Mouse (Mus musculus): ENCODE data around the gene Myo15.
"Not testable (repeated sequence)": the region's sequence is repeated elsewhere in the genome, so short reads cannot be mapped to it uniquely, and the experiment has no call there.

The Myo15 gene

DNA sequence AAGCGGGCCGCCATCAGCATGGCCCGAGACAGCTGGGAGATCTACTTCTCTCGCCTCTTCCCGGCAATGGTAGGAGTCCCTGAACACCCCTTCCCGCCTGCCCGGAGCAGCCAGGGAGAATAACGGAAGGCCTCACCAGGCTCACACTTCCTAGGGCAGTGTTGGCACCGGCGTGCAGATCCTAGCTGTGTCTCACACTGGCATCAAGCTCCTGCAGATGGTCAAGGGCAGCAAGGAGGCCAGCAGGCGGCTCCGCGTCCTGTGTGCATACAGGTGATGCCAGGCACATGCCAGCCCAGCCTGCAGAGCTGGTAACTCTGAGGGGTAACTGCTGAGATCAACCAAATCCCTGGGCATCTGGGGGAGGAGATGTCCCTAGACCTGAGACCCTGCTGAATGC, 38.1 kb downstream of the Myo15 start:
- DNase-seq (ENCODE audit: low spot score in 2 of 2), result no peak

DNA sequence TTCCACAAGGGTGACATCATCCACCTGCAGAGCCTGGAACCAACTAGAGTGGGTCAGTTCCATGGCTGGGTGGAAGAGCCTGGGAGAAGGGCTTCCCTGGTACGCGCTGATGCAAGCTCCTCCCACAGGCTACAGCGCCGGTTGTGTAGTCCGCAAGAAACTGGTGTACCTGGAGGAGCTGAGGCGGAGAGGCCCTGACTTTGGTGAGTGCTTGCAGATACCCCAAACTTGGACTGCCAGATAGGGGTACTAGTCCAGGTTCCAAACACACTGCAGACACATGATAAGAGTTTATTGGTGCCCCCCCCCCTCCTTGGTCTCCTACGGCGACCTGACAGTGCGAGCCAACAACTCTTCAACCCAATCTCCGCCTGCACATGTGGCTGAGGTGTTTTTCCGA, 39.8 kb downstream of the Myo15 start:
- peak; percentile 72 to 78 for DNase-seq (ENCODE audit: low spot score in 2 of 2)

GRCm38 (mm10) chr11:60509500-60509899, 40.4 kb downstream of the Myo15 start:
- peak; percentile 48 to 80 for DNase-seq (ENCODE audit: low spot score in 2 of 2)

- DNase-seq (ENCODE audit: low spot score in 2 of 2), result no peak
These were observed 42.8 kb downstream of the Myo15 start for GRCm38 (mm10) chr11:60511893-60512292.

DNA sequence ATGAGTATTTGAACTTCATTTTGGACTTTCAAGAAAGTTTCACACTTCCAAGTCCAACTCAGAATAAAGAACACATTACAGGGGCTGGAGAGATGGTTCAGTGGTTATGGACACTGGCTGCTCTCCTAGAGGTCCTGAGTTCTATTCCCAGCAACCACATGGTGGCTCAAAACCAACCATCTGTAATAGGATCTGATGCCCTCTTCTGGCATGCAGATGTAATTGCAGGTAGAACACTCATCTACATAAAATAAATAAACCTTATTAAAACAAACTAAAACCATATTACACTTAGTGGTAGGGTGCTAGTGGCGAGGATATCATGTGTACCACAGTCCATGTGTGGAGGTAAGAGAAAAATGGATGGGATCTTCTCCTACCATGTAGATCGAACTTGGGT, 43.4 kb downstream of the Myo15 start:
- no peak for DNase-seq (ENCODE audit: low spot score in 2 of 2)

GRCm38 (mm10) chr11:60514941-60515340, 45.8 kb downstream of the Myo15 start:
- no peak for DNase-seq (ENCODE audit: low spot score in 2 of 2)

- DNase-seq (ENCODE audit: low spot score in 2 of 2), result no peak
These were observed 49.2 kb downstream of the Myo15 start for GRCm38 (mm10) chr11:60518305-60518704.

DNA sequence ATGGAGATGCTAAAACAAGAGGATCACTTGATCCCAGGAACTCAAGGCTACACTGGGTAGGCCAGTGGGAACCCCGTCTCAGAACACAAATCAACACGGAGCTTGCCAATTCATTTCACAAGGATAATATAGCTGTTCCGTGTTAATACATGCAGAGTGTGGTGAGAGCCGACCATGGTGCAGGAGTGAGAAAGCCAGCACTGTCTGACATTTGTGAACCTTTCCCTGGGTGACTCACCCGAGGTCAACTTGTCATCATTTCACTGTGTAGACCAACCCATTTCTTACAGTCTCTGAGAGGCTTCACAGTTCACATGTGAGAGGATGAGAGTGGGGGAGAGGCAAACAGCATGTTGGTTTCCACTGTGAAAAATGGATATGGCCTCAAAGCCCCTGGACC, 52.9 kb downstream of the Myo15 start:
- DNase-seq (ENCODE audit: low spot score in 2 of 2), result no peak

- no peak for DNase-seq (ENCODE audit: low spot score in 2 of 2)
These were observed 53.7 kb downstream of the Myo15 start for GRCm38 (mm10) chr11:60522661-60523365.

DNA sequence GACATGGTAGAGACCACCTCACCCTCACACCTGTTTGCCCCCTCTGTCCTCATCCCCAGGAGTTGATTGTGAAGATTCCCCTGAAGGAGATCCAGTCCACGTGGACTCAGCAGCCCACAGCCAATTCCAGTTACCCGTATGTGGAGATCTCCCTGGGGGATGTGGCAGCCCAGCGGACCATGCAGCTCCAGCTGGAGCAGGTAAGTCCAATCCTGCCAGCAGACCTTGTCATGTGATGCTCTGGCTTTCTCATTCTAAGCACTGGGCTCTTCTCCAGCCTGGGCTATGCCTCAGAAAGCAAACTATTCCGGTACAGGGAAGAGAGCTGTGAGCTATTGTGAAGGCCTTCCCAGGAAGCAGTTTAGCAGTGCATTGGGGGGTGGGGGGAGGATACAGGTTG, 57.3 kb downstream of the Myo15 start:
- no peak for DNase-seq (ENCODE audit: low spot score in 2 of 2)

DNA sequence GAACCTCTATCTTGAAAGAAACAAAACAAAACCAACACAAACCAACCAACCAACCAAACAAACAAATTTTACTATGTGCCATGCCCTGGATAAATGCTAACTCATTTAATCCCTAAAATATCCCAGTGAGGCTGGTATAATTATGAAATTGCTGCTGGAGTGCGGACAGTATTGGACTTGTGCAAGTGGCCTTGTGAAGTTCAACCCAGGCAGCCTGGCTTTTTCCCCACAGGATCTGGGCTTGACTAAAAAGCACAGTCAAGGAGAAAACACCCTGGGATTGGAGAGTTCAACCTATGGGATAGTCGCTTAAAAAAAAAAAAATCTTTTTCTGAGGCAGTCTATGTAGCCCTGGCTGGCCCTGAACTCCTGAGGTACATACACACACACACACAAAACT, 66.5 kb downstream of the Myo15 start:
- DNase-seq (ENCODE audit: low spot score in 2 of 2), result no peak

- DNase-seq (ENCODE audit: low spot score in 2 of 2), result no peak
These were observed 67.2 kb downstream of the Myo15 start, which contains the start of gene Alkbh5 for GRCm38 (mm10) chr11:60536180-60536858. Alkbh5 (plus strand) TSS chr11:60536381.

- peak; percentile 81 to 90 for DNase-seq (ENCODE audit: low spot score in 2 of 2)
These were observed 67.8 kb downstream of the Myo15 start for GRCm38 (mm10) chr11:60536859-60537467.

- peak; percentile 94 to 98 for DNase-seq (ENCODE audit: low spot score in 2 of 2)
These were observed 68.6 kb downstream of the Myo15 start for GRCm38 (mm10) chr11:60537468-60538347.

DNA sequence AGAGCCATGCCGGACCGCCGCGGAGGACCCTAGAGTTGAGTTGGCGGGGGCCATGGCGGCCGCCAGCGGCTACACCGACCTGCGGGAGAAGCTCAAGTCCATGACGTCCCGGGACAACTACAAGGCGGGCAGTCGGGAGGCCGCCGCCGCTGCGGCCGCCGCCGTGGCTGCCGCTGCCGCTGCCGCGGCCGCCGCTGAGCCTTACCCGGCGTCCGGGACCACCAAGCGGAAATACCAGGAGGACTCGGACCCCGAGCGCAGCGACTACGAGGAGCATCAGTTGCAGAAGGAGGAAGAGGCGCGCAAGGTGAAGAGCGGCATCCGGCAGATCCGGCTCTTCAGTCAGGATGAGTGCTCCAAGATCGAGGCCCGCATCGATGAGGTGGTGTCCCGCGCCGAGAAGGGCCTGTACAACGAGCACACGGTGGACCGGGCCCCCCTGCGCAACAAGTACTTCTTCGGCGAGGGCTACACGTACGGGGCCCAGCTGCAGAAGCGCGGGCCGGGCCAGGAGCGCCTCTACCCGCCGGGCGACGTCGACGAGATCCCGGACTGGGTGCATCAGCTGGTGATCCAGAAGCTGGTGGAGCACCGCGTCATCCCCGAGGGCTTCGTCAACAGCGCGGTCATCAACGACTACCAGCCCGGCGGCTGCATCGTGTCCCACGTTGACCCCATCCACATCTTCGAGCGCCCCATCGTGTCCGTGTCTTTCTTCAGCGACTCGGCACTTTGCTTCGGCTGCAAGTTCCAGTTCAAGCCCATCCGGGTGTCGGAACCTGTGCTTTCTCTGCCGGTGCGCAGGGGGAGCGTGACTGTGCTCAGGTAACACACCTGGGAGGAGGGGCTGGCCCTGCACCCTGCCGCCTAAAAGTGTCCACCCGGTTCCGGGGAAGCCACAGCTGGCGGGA, 69.5 kb downstream of the Myo15 start:
- DNase-seq (ENCODE audit: low spot score in 2 of 2), result peak; percentile 51 to 79

- no peak for DNase-seq (ENCODE audit: low spot score in 2 of 2)
These were observed 70.4 kb downstream of the Myo15 start for GRCm38 (mm10) chr11:60539540-60539939.

- DNase-seq (ENCODE audit: low spot score in 2 of 2), result no peak
These were observed 71.0 kb downstream of the Myo15 start for GRCm38 (mm10) chr11:60540002-60540610.

DNA sequence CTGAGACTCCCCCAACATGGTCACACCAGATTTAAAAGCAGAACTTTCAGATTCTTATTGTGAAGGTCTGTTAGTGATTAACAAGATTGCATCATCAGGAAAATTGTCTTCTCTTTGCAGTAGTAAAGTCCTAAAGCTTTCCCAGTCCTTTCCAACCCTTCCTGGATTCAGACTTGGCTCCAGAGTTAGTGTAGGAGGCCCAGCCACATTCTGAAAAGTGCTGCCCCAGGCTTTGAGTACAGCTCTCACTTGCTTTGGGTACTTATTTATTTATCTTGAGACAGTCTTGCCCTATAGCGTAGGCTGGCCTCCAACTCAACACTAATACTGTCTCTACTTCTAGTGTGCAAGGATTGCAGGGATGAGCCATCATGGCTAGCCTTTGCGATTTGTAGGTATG, 71.6 kb downstream of the Myo15 start:
- no peak for DNase-seq (ENCODE audit: low spot score in 2 of 2)

- no peak for DNase-seq (ENCODE audit: low spot score in 2 of 2)
These were observed 72.7 kb downstream of the Myo15 start for GRCm38 (mm10) chr11:60541831-60542230.

DNA sequence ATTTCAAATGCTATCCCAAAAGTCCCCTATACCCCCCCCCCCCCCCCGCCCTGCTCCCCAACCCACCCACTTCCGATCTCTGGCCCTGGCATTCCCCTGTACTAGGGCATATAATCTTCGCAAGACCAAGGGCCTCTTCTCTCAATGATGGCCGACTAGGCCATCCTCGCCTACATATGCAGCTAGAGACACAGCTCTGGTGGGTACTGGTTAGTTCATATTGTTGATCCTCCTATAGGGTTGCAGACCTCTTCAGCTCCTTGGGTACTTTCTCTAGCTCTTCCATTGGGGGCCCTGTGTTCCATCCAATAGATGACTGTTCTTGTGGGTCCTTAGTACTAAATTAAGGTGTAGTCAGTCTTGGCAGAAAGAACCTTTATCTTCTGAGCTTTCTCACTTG, 74.1 kb downstream of the Myo15 start:
- DNase-seq (ENCODE audit: low spot score in 2 of 2), result not testable (repeated sequence)

Measured in spleen, postnatal 4 days (tissue).